Mouse (Mus musculus) right cerebral cortex, postnatal 10 days (tissue): ENCODE data around the gene Gm42791.
A peak's percentile ranks its signal among the peaks of the same experiment; 100 is the strongest.

Experiments
- DNase-seq, 2 experiments: peaks; one replicate each; pipeline ENCODE4 v3.0.0; 2021; ENCODE audit warnings: low spot score in 2 of 2

The Gm42791 gene

DNA sequence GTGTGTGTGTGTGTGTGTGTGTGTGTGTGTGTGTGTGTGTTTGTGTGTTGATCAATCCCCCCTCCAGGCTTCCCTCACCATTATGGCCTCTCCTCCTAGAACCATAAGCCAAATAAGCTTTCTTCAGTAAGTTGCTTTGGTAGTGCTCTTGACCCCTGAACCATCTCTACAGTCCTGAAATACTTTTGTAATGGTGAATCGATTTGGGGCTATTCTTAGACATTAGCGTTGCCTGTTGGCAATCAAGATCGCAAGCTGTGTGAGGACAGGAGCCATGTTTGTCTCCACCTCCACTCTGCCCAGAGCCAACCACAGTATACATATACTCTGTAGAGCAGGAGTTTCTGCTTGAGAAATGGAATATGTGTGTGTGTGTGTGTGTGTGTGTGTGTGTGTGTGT is 14.2 kb upstream of the Gm42791 start:
- no peak for DNase-seq

DNA sequence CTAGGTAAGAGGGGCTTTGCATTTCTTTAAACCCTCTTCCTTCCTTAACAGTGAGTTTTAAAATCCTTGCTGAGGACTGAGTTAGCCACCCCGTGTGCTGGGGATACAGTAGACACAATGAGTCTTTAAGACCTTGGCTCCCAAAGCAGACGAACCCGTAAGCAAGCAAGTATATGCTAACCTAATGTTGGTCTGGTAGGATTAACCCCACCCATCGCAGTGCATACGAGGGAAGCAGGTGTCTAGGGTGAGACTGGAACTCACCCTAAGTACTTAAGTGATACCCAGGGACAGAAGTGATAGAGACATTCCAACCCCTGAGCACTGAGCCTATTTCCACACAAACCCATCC is 12.3 kb upstream of the Gm42791 start:
- DNase-seq: no peak

GRCm38 (mm10) chr5:149006362-149007294 is 11.7 kb upstream of the Gm42791 start:
- DNase-seq: peak; percentile 99 to 100

GRCm38 (mm10) chr5:149005701-149006361 is 10.9 kb upstream of the Gm42791 start:
- no peak for DNase-seq

DNA sequence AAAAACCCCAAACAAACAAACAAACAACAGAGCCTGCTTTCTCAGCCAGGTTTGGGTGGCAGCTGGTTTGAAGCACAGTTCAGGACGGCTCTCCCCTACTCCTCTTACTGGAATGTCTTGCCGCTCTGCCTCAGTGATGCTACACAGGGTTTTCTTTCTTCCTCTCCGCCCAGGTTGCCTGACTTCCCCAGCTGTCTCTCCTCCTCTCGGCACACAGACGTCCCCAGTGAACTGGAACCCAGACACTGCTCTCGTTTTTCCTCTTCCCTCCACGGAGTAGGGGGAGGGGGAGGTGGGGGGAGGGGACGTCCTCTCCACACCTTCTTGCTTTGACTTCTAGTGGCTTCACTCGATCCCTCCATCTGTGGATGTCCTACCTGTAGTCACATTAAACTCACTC is 10.1 kb upstream of the Gm42791 start:
- DNase-seq: no peak

DNA sequence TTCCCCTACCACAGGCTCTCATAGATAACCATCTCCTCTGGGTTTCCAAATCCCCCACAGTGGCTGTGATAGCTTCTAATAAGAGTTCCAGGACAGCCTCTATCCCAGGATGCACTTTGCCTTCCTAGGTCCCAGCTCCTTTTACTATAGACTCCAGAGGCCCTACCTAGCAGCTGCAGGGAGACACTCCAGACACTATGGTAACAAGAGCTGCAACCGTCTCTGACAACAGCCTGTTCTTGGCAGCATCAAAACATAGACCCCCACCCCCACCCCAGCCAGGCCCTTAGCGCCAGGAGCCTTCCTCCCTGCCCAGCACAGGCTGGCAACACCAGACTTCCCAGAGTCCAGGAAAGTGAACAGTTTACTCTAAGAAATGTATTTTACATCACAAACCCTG is 8.2 kb upstream of the Gm42791 start:
- DNase-seq: no peak

DNA sequence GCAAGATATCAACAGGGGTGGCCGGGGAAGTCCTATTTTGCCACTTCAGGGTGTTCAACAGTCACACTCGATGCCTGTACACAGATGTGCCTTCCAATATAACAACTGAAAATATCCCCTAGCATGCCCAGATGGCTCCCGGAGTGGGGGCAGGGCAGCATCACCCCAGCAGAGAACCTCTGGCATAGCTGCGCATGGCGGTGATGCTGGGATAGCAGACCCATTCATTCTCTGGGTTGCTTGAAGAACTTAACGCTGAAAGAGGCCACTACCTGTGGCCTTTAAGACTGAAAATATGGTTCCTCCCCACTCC is 7.8 kb upstream of the Gm42791 start:
- no peak for DNase-seq

- no peak for DNase-seq
Measured at GRCm38 (mm10) chr5:149002034-149002802, 7.3 kb upstream of the Gm42791 start.

- no peak for DNase-seq
Measured at GRCm38 (mm10) chr5:148999802-149000201, 4.9 kb upstream of the Gm42791 start.

DNA sequence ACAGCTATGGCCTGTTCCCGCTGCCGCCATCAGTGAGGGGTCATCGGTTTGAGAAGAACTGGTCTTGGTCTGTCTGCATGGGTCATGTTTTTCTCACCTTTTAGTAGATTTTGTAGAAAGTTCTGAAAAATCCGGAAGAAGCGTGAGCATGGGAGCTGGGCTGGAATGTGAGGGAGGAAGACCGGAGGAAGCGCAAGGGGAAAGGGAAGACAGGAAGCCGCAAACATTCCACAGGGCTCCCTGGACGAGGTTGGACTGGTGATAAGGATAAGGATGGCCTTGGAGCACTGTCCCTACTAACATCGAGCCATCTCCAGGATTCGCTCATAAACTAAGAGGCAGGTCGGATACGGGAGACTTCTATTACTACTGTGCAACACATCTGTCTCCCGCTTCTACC is 3.6 kb upstream of the Gm42791 start:
- DNase-seq: no peak

DNA sequence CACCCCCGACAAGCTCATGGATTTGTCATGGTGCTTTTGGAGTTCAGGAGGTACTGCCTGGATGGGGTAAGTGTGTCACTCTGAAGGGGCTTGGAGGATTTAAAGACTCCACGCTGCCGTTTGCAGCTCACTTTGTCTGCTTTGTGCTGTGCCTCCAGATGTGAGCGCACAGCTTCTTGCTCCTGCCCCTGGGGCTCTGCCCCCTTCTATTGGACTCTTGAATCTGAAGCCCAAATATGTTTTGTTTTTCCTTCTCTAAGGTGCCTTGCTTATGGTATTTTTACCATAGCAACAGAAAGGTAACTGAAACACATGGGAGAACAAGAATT is 1.7 kb upstream of the Gm42791 start:
- no peak for DNase-seq

- DNase-seq: no peak
Measured at GRCm38 (mm10) chr5:148995962-148996708, 1.2 kb upstream of the Gm42791 start.

GRCm38 (mm10) chr5:148994311-148994705 is 639 bp downstream of the Gm42791 start:
- no peak for DNase-seq

DNA sequence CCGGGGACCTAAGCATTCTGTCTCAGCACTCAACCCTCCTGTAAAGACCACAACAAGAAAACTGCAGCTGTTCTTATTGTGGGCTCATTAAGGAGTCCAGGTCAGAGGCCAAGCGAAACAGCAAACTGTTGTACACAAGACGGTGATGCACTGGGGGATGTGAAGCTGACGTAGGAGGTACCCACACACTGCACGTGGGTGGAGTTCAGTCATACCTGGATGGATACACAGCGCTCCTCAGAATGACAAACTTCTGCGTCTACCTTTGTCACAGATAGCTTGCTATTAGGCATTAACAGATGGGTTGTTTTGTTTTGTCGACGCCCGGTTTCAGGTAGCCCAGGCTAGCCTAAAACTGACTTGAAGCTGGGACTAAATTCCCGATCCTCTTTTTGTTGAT is 2.3 kb downstream of the Gm42791 start:
- DNase-seq: no peak

GRCm38 (mm10) chr5:148990891-148991311 is 4.0 kb downstream of the Gm42791 start:
- no peak for DNase-seq

DNA sequence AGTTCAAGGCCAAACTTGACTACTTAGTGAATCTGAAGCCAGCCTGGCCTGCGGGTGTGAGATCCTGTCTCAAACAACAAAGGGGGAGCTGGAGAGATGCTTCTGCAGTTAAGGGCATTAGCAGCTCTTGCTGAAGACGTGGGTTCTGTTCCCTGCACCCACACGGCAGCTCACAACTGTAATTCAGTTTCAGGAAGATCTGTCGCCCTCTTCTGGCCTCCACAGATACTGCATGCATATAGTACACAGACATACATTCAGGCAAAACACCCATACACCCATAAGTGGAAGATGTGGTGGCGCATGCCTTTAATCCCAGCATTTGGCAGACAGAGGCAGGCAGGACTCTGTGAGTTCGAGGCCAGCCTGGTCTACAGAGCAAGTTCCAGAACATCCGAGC is 5.5 kb downstream of the Gm42791 start:
- no peak for DNase-seq

- no peak for DNase-seq
Measured at GRCm38 (mm10) chr5:148984961-148985360, 10.0 kb downstream of the Gm42791 start.

DNA sequence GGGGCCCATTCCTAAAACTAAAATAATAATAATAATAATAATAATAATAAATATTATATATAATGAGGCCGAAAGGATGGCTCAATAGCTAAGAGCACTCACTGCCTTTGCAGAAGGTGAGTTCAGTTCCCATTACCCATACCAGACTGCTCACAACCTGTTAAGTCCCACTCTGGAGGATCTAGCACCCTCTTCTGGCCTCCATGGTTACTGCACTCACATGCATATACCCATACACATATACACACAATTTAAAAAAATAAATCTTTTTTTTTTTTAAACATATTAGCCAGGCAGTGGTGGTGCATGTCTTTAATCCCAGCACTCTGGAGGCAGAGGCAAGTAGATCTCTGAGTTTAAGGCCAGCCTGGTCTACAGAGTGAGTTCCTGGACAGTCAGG is 11.3 kb downstream of the Gm42791 start:
- no peak for DNase-seq

DNA sequence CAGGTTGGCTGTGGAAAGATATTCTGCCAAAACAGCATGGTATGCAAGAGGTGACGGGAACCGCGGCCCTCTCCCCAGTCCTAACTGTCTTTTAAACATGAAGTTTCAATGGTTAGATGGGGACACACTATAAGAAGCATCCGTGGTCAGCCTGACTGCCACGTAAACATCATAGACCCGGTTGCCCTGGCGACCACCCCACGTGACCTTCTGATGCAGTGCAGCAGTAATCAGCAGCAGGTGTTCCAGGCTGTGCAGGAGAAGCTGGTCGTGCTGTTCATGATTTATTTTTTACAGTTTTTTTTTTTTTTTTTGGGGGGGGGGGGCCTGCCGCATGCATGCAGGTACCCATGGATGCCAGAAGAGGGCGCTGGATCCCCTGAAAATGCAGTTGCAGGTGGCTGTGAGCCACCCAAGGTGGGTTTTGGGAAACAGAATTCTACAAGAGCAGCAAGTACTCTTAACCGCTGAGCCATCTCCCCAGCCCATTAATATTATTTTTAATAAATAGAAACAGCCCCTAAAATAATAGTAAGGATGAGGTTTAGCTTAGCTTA is 11.8 kb downstream of the Gm42791 start:
- DNase-seq: no peak

DNA sequence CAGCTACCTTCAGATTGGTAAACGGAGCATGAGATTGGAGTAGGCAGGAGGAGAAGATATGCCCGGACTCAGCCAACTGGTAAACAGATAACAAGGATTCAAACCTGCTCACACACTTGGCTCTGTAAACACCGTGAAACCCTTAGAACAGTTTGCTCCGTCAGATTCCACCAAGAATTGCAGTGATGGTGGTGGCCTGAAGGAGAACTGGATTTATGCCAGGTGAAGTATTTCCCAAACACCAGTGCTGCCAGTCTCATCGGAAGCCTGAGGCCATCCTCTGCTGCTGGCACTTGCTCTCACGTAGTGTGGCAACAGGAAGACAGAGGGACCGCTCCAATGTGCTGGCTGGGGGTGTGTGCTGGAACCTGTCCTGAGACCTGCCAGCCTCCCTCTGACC is 12.6 kb downstream of the Gm42791 start:
- DNase-seq: no peak

DNA sequence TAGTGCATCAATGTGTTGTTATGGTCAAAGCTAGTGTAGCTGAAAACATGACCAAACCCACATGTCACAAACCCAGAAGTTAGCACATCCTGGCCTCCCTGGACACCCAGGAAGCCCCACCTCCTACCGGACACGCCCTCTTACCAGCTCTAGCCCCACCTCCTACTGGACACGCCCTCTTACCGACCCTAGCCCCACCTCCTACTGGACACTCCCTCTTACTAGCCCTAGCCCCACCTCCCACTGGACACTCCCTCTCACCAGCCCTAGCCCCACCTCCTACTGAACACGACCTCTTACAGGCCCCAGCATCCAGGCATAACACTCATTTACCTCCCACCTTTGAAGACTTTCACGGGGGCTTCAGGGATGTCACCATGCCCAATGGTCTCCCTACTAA is 14.3 kb downstream of the Gm42791 start:
- no peak for DNase-seq
